Mouse (Mus musculus): ENCODE data around the gene H2afx.
A peak's percentile ranks its signal among the peaks of the same experiment; 100 is the strongest.
"Not testable (repeated sequence)": the region's sequence is repeated elsewhere in the genome, so short reads cannot be mapped to it uniquely, and the experiment has no call there.

The H2afx gene

GRCm38 (mm10) chr9:44341487-44341886 lies 7.0 kb downstream of the H2afx start:
- no peak for DNase-seq (ENCODE audit: low spot score)

GRCm38 (mm10) chr9:44342173-44342572 lies 7.7 kb downstream of the H2afx start:
- DNase-seq (ENCODE audit: low spot score), result no peak

DNA sequence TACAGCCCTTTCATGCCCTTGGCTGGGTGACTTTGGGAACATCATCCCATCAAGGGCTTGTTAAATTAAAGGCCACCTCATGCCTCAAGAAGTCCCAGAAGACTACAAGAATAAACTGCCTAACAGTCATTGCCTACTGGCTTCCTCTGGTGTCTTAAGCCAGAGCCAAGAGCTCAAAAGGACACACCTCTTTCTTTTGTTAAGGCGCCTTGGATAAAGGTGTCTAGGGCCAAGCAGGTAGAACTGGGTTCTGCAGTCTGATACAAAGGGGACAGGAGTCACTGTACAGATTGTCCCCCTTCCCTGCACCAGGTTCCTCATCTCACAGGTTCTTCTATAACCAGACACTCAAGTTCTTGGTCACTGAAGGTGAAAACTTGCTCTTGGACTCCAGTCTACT lies 8.1 kb downstream of the H2afx start:
- no peak for DNase-seq (ENCODE audit: low spot score)

DNA sequence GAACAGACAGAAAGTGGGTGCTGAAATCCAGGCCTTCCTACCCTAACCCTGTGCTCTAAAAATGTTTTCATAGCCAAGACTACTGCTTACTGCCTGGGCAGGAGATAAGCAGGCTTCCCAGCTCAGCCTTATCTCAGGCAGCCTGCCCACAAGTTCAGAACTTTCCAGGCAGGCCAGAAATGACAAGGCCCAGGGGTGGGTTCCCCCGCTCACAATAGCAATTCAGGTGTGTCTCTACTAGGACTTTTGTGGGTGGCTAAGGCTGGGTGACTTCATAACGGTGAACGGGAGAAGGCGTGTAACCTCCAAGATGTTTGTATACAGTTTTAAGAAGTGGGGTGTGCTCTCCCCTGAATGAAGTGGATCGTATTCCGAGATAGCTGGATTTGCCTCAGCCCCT lies 8.8 kb downstream of the H2afx start:
- no peak for DNase-seq (ENCODE audit: low spot score)

- DNase-seq (ENCODE audit: low spot score), result peak; percentile 95
Measured at GRCm38 (mm10) chr9:44343781-44344421, 9.4 kb downstream of the H2afx start, which contains the start of gene Hmbs. TSS of gene Hmbs (minus strand) at chr9:44344228.

- no peak for DNase-seq (ENCODE audit: low spot score)
Measured at GRCm38 (mm10) chr9:44345570-44346433, 11.3 kb downstream of the H2afx start.

- DNase-seq (ENCODE audit: low spot score), result no peak
Measured at GRCm38 (mm10) chr9:44347166-44347565, 12.7 kb downstream of the H2afx start.

- no peak for DNase-seq (ENCODE audit: low spot score)
Measured at GRCm38 (mm10) chr9:44347621-44348020, 13.1 kb downstream of the H2afx start.

GRCm38 (mm10) chr9:44348546-44348945 lies 14.1 kb downstream of the H2afx start:
- no peak for DNase-seq (ENCODE audit: low spot score)

DNA sequence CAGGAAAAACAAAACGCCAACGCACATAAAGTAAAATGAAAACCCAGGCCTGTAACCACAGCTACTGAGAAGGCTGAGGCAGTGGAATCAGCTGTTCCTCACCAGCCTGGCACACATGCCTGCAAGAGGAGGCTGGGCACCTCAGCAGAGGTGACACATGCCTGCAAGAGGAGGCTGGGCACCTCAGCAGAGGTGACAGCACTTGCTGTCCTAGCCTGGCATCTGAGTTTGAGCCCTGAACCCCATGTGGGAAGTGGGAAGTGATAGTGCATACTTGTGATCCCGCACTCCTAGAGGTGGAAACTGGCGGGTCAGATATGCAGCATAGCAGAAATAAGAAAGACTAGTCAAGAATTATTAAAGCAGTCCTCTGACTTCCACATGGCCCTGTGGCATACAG lies 16.9 kb downstream of the H2afx start:
- DNase-seq (ENCODE audit: low spot score), result no peak

DNA sequence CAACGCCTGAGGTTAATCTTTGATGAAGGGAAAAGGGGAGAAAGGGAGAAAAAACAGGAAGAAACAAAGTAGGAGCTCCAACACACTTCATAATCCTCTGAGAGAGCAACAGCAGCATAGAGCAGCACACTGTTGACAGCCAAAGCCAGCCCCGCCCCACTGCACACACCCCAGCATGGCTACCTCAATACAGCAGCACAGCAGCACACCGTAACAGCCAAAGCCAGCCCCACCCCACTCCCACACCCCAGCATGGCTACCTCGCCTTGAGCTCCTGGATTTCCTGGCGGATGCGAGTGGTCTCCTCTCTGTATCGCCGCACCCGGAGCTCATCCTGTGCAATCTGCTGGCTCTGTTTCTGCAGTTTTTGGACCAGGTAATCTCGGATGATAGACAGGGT lies 17.8 kb downstream of the H2afx start:
- DNase-seq (ENCODE audit: low spot score), result no peak

DNA sequence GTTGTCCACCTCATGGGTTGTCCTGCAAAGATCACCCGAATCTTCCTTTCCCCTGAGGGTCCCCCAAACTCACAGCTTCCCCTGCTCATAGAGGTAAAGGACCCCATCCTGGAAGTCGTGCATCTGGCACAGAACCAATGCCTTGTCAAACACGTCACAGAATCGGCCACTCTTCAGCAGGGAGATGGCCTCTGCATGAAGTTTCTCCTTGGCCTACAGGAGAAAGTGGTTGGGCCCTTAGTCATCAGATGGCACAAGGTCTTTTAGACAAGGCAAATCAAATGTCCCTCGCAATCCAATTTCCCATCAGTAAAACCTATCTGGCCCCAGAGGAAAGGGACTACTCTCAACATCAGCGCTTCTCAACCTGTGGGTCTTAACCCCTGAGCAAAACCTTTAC lies 18.6 kb downstream of the H2afx start:
- DNase-seq (ENCODE audit: low spot score), result no peak

DNA sequence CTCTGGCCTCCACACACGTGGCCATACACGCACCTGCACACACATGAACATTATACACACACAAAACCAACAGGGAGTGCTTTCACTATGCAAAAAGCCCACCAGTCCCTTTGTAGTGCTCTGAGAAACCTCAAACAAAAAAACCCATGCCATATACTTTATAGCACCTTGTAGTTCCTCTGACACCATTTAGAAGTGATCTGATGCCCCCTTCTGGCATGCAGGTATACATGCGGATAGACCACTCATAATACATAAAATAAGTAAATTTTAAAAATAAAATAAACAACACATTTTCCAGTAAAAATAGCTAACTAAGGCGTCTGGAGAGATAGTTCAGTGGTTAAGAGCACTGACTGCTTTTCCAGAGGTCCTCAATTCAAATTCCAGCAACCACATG lies 22.7 kb downstream of the H2afx start:
- peak; percentile 38 for DNase-seq (ENCODE audit: low spot score)

GRCm38 (mm10) chr9:44361190-44361917 lies 26.9 kb downstream of the H2afx start, which contains the start of gene Vps11:
TSS of gene Vps11 (minus strand) at chr9:44361670.
- peak; percentile 96 for DNase-seq (ENCODE audit: low spot score)

GRCm38 (mm10) chr9:44361931-44362330 lies 27.4 kb downstream of the H2afx start:
- not testable (repeated sequence) for DNase-seq (ENCODE audit: low spot score)

GRCm38 (mm10) chr9:44364480-44364879 lies 30.0 kb downstream of the H2afx start:
- no peak for DNase-seq (ENCODE audit: low spot score)

DNA sequence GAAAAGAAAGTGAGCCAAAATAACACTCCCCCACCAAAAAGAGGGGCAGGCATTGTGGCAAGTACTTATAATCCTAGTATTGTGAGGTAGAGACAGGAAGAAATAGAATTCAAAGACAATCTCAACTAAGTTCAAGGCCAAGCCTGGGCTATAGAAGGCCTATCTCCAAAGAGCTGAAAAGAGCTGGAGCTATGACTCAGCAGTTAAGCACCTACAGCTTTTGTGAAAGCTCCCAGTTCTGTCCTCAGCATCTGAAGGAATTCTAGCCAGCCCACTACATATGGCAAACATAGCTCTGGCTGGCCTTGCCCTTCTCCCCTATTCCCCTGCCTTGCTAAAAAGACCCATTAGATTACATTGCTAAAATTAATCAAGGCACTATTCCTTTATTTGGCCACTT lies 38.9 kb downstream of the H2afx start:
- DNase-seq (ENCODE audit: low spot score), result no peak

- DNase-seq (ENCODE audit: low spot score), result no peak
Measured at GRCm38 (mm10) chr9:44376141-44376540, 41.6 kb downstream of the H2afx start.

- DNase-seq (ENCODE audit: low spot score), result not testable (repeated sequence)
Measured at GRCm38 (mm10) chr9:44377335-44377734, 42.8 kb downstream of the H2afx start.

DNA sequence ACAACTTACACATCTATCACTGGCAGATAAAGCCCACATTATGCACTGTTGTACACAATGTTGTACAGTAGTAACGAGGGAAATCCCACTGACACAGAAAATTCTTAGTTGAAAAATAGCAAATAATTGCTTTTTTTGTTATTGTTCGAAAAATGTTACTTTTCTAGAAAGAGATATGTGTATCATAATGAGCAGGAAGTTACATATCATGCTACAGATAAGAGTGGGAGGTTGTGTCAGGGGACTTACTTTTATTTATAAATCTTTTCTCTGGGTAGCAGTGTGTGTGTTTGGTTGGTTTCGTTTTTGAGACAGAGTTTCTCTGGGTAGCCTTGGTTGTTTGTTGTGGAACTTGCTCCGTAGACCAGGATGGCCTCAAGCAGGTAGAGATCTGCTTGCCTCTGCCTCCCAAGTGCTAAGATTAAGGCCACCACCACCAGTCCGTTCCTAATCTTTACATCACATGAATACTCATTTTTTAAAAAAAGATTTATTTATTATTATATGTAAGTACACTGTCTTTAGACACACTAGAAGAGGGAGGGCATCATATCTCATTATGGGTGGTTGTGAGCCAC lies 43.7 kb downstream of the H2afx start:
- no peak for DNase-seq (ENCODE audit: low spot score)

DNA sequence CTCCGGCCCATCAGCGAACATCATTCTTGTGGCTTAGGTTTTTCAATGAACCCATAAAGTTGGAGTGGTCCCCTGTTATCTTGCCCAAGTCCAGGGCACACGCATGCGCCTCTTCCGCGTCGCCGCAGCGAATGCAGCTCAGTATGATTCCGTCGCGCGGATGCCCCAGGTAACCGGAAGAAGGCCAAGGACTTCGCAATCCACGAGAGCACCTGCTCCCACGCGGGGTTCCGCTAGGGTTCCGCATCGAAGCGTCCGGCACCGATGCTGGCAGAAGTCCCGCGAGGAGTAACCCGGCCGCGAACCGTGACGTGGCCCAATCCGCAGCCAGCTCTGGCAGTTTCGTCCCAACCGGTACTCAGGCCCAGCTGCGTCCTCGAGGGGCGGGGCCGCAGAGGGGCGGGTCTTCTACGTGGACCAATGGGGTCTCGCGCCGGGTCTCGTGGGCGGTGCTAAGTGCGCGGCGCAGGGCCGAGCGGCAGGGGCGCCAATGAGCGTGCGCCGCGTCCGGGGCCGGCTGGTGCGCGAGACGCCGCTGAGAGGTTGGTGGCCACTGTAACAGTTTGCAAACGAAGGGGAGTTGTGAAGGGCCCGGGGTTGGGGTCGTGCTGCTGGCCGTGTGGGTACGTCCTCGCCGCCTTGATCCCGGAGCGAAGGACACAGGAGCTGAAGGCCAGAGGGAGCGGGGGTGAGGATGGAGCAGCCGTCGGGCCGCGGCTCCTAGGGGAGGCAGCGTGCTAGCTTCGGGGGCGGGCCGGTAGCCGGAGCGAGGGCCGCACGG lies 44.8 kb downstream of the H2afx start, which contains the start of gene Hyou1:
Hyou1 (plus strand) TSS at position 437 of the 781 bp plus-strand sequence.
- DNase-seq (ENCODE audit: low spot score), result peak; percentile 99
